Mouse (Mus musculus): ENCODE results near the gene Chp1. TPM values are rescaled to one million over a fixed set of nuclear protein-coding genes. Genes with fewer than 3 reads are reported as not detected.
"Not testable (repeated sequence)": the region's sequence is repeated elsewhere in the genome, so short reads cannot be mapped to it uniquely, and the experiment has no call there.

Chp1 gene
- polyA plus RNA-seq, 1 experiment from 2014 or later: 56.7 TPM

DNA sequence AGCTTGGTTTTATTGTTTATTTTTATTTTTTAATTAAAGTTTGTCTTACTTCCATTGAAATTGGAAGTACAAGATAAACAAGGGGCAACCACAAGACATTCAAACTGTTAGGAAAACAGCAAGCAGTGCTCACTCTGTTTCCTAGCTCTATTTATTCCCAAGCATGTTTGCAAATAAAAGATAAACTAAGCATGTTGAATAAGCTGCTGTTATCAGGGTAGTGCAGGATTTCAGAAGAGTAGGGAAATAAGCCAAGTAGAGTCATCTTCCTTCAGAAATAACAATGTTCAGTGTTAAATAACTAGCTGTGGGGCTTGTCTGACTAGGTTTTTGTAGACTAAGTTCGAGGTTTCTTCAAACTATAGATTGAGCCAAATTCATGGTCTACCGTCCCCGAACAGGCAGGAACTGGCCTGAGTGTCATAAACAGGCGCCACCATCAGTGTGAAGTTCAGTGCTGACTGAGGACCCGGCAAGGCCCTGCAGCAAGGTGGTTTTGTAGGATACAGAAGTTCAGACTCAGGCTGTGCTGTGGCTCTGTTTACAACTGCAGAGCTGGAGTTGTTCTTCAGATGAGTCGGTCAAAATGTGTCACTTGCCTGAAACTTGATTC is 58.0 kb downstream of the Chp1 start:
- WGBS: 87% methylated on average over 6 of the region's 6 CpGs
- Histone ChIP-seq H3K4me3 (ENCODE audit: low read length) (no peak overlapping the region), H3K4me2 (ENCODE audit: low read depth, low read length) (no peak overlapping the region), H3K9me3 (ENCODE audit: control insufficient read depth, low read length) (no peaks in the 10 kb centered on the region), H3K9ac (ENCODE audit: low read depth, low read length) (no peak overlapping the region), H3K36me3 (ENCODE audit: control insufficient read depth, insufficient read depth, low read length) (peaks cover 8% of the 10 kb centered on the region), H3K27me3 (replicated peaks; ENCODE audit: control insufficient read depth, insufficient read depth, low read length) (no peaks in the 10 kb centered on the region), H3K27ac (ENCODE audit: low read length) (no peak overlapping the region), H3K4me1 (ENCODE audit: control insufficient read depth, insufficient read depth, low read length) (0 out of 2 replicates have a peak, but pooled peaks cover 4% of the 10 kb centered on the region)
- ATAC-seq: peak; percentile 53; the same call in 1 of the 2 replicates

DNA sequence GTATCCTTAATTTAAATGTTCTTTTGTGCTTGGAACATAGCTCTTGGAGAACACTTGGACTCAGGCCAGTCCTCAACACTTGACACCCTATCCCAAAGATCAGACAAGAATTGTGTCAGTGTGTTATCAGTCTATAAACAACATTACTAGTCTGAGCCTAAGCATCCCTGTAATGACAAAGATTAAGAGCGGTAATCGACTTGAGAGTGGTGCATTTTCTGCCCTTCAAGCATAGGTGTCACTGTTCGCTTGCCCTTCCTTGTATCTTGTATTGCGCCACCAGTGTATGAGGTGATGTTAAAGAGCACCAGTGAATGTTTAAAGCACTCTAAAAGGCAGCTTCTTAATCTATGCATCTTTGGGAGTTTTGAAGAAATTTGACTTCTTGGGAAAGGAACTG is 59.5 kb downstream of the Chp1 start:
- H3K4me1 ChIP-seq (ENCODE audit: control insufficient read depth, insufficient read depth, low read length): no peaks in the 10 kb centered on the region
- H3K36me3 ChIP-seq (ENCODE audit: control insufficient read depth, insufficient read depth, low read length): peaks cover 6% of the 10 kb centered on the region
- no peaks in the 10 kb centered on the region for H3K9me3 ChIP-seq (ENCODE audit: control insufficient read depth, low read length)
- H3K9ac ChIP-seq (ENCODE audit: low read depth, low read length): no peak overlapping the region
- WGBS: 91% methylated on average over 4 of the region's 4 CpGs
- no peak overlapping the region for H3K27ac ChIP-seq (ENCODE audit: low read length)
- no peak overlapping the region for H3K4me3 ChIP-seq (ENCODE audit: low read length)
- H3K4me2 ChIP-seq (ENCODE audit: low read depth, low read length): no peak overlapping the region
- no peaks in the 10 kb centered on the region for H3K27me3 ChIP-seq (replicated peaks; ENCODE audit: control insufficient read depth, insufficient read depth, low read length)
- ATAC-seq: no peak

DNA sequence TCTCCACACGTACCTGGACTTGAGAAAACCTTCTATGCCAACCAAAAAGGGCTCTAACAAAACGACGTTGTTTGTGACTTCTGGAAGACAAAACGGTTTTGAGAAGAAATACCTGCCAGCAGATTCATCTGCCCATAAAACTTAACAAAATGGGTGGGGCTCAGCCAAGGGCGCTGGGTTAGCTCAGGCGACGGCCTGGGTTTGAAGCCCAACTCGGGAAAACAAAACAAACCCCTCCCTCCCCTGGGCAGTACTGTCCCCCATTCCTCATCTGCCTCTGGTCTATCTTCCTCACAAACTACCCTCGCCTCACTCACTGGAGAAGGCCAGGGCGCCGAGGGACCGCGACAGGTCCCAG is 70.3 kb downstream of the Chp1 start:
- no peaks in the 10 kb centered on the region for H3K27me3 ChIP-seq (replicated peaks; ENCODE audit: control insufficient read depth, insufficient read depth, low read length)
- no peak for ATAC-seq
- no peaks in the 10 kb centered on the region for H3K9me3 ChIP-seq (ENCODE audit: control insufficient read depth, low read length)
- H3K36me3 ChIP-seq (ENCODE audit: control insufficient read depth, insufficient read depth, low read length): no peaks in the 10 kb centered on the region
- H3K27ac ChIP-seq (ENCODE audit: low read length): peak overlapping the region; percentile 61
- H3K4me1 ChIP-seq (ENCODE audit: control insufficient read depth, insufficient read depth, low read length): peaks cover 24% of the 10 kb centered on the region
- H3K4me2 ChIP-seq (ENCODE audit: low read depth, low read length): peak overlapping the region; percentile 76
- peak overlapping the region; percentile 84 for H3K4me3 ChIP-seq (ENCODE audit: low read length)
- H3K9ac ChIP-seq (ENCODE audit: low read depth, low read length): peak overlapping the region; percentile 82
- WGBS: 0% methylated on average over 13 of the region's 13 CpGs

DNA sequence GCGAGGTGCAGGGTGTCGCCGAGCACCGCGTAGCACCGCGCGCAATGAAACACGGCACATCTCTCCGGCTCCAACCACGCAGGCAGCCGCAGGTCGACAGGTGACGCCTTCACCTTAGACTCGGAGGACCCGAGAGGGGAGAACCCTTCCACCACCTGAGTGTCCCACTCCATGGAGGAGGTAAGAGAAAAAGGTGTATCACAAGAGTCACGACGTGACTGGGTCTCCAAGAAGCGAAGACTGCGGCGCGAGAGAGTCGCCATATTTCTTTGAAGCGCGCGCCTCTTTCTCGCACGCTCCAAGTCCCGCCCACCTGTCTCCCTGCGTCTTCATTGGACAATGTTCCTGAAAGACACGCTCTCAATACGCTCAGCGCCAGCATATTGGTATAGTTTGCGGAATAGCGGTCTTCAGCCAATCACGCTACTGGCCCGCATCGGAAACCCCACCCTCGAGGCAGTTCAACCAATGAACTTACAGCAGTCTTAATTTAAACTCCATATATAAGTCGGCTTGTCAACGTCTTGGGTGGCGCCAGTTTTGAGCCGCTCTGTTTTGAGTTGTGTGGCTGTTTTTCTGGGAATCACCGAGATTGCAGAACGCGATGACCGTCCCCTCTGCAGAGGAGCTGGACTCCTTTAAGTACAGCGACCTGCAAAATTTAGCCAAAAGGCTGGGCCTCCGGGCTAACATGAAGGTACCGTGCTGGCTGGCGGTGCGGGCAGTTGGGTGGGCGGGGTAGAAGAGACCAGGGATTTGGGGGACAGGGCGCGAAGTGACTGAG is 70.9 kb downstream of the Chp1 start, which contains the start of the genes Nusap1 and Oip5:
Gene Nusap1, plus strand, starts transcription at position 100 of the 784 bp plus-strand sequence.
Gene Oip5, minus strand, starts transcription at position 271 of the 784 bp plus-strand sequence.
- ATAC-seq: peak; percentile 100
- Histone ChIP-seq H3K4me2 (ENCODE audit: low read depth, low read length) (peak within 1 kb of the TSS; percentile 76), H3K9me3 (ENCODE audit: control insufficient read depth, low read length) (no peaks in the 10 kb centered on the region), H3K9ac (ENCODE audit: low read depth, low read length) (peak within 1 kb of the TSS; percentile 82), H3K27me3 (replicated peaks; ENCODE audit: control insufficient read depth, insufficient read depth, low read length) (no peaks in the 10 kb centered on the region), H3K4me3 (ENCODE audit: low read length) (peak within 1 kb of the TSS; percentile 84), H3K36me3 (ENCODE audit: control insufficient read depth, insufficient read depth, low read length) (peaks cover 2% of the 10 kb centered on the region; the same call in 1 of the 2 replicates), H3K4me1 (ENCODE audit: control insufficient read depth, insufficient read depth, low read length) (peaks cover 24% of the 10 kb centered on the region), H3K27ac (ENCODE audit: low read length) (peak within 1 kb of the TSS; percentile 61)
- WGBS: under 1% methylated on average over 55 of the region's 55 CpGs

DNA sequence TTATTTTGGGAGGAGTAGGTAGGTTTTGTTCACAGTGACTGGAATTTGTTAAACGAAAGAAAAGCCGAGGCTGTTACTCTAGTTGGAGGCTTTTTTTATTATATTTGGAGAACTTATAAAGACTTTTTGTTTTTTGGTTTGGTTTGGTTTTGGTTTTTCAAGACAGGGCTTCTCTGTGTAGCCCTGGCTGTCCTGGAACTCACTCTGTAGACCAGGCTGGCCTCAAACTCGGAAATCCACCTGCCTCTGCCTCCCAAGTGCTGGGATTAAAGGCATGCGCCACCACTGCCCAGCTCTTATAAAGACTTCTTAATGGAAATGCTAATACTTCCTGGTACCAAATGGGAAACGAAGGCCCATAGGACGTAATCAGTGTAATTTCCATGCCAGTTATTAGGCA is 71.5 kb downstream of the Chp1 start:
- ATAC-seq; H3K27me3 ChIP-seq (replicated peaks; ENCODE audit: control insufficient read depth, insufficient read depth, low read length); H3K9me3 ChIP-seq (ENCODE audit: control insufficient read depth, low read length); H3K36me3 ChIP-seq (ENCODE audit: control insufficient read depth, insufficient read depth, low read length): not testable (repeated sequence)
- Histone ChIP-seq H3K4me3 (ENCODE audit: low read length) (peak overlapping the region; percentile 84), H3K27ac (ENCODE audit: low read length) (0 out of 2 replicates have a peak overlapping the region, but pooled peaks have one; percentile 21), H3K4me1 (ENCODE audit: control insufficient read depth, insufficient read depth, low read length) (peaks cover 24% of the 10 kb centered on the region), H3K4me2 (ENCODE audit: low read depth, low read length) (peak overlapping the region; percentile 61), H3K9ac (ENCODE audit: low read depth, low read length) (peak overlapping the region; percentile 65)
- WGBS: 10% methylated on average over 6 of the region's 6 CpGs

DNA sequence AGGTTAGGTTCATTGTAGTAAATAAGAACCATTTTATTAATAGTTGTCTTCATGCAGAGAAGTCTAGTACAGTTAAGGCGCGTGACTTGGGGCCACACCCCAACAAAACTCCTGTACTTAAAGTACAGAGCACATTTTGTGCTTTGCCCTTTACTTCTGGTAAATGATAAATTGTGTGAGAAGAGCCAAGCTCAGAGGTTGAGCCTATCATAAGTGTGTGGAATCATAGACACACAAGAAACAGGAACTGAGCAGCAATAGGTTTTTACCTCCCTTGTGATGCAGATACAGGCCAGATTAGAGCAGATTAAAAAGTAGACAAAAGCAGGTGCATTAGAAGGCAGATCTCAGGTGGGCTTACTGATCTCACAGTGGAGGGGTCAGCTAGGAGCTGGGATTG is 73.8 kb downstream of the Chp1 start:
- Histone ChIP-seq H3K36me3 (ENCODE audit: control insufficient read depth, insufficient read depth, low read length) (peaks cover 3% of the 10 kb centered on the region; the same call in 1 of the 2 replicates), H3K4me2 (ENCODE audit: low read depth, low read length) (0 out of 2 replicates have a peak overlapping the region, but pooled peaks have one; percentile 11), H3K9ac (ENCODE audit: low read depth, low read length) (no peak overlapping the region), H3K4me1 (ENCODE audit: control insufficient read depth, insufficient read depth, low read length) (peaks cover 24% of the 10 kb centered on the region), H3K9me3 (ENCODE audit: control insufficient read depth, low read length) (no peaks in the 10 kb centered on the region), H3K27ac (ENCODE audit: low read length) (no peak overlapping the region), H3K4me3 (ENCODE audit: low read length) (no peak overlapping the region), H3K27me3 (replicated peaks; ENCODE audit: control insufficient read depth, insufficient read depth, low read length) (no peaks in the 10 kb centered on the region)
- no peak for ATAC-seq
- 90% methylated on average over 2 of the region's 2 CpGs for WGBS

Other genes with a start within 250 kb of the Chp1 start
- 8.4 and 8.7 TPM in 2 replicates for gene Dll4, start 221.9 kb upstream of the Chp1 start, polyA plus RNA-seq (2015; fragmentation: Nextera tagmentation; extraction: Ambion mirVana)
- 2.7 and 6.0 TPM in 2 replicates for gene Chac1, start 196.5 kb upstream of the Chp1 start, polyA plus RNA-seq (2015; fragmentation: Nextera tagmentation; extraction: Ambion mirVana)
- gene Ino80, start 70.0 kb upstream of the Chp1 start, polyA plus RNA-seq (2015; fragmentation: Nextera tagmentation; extraction: Ambion mirVana): 3.2 and 3.4 TPM in 2 replicates
- gene Exd1, start 70 bp upstream of the Chp1 start, polyA plus RNA-seq (2015; fragmentation: Nextera tagmentation; extraction: Ambion mirVana): 0.36 and 0.39 TPM in 2 replicates
- gene Nusap1, start 70.6 kb downstream of the Chp1 start, polyA plus RNA-seq (2015; fragmentation: Nextera tagmentation; extraction: Ambion mirVana): 50.5 and 57.1 TPM in 2 replicates
- 18.2 and 23.6 TPM in 2 replicates for gene Oip5, start 70.8 kb downstream of the Chp1 start, polyA plus RNA-seq (2015; fragmentation: Nextera tagmentation; extraction: Ambion mirVana)
- 47.9 and 56.0 TPM in 2 replicates for gene Ndufaf1, start 115.1 kb downstream of the Chp1 start, polyA plus RNA-seq (2015; fragmentation: Nextera tagmentation; extraction: Ambion mirVana)
- 23.8 and 29.6 TPM in 2 replicates for gene Rtf1, start 127.4 kb downstream of the Chp1 start, polyA plus RNA-seq (2015; fragmentation: Nextera tagmentation; extraction: Ambion mirVana)
- gene Itpka, start 194.6 kb downstream of the Chp1 start, polyA plus RNA-seq (2015; fragmentation: Nextera tagmentation; extraction: Ambion mirVana): 7.5 and 7.9 TPM in 2 replicates
- 0.86 and 1.1 TPM in 2 replicates for gene Ltk, start 212.7 kb downstream of the Chp1 start, polyA plus RNA-seq (2015; fragmentation: Nextera tagmentation; extraction: Ambion mirVana)
- gene Rpap1, start 239.8 kb downstream of the Chp1 start, polyA plus RNA-seq (2015; fragmentation: Nextera tagmentation; extraction: Ambion mirVana): 22.9 and 23.8 TPM in 2 replicates